Mouse (Mus musculus): Measurements from ENCODE around the gene Fkbp9.
A peak's percentile ranks its signal among the peaks of the same experiment; 100 is the strongest.

DNA sequence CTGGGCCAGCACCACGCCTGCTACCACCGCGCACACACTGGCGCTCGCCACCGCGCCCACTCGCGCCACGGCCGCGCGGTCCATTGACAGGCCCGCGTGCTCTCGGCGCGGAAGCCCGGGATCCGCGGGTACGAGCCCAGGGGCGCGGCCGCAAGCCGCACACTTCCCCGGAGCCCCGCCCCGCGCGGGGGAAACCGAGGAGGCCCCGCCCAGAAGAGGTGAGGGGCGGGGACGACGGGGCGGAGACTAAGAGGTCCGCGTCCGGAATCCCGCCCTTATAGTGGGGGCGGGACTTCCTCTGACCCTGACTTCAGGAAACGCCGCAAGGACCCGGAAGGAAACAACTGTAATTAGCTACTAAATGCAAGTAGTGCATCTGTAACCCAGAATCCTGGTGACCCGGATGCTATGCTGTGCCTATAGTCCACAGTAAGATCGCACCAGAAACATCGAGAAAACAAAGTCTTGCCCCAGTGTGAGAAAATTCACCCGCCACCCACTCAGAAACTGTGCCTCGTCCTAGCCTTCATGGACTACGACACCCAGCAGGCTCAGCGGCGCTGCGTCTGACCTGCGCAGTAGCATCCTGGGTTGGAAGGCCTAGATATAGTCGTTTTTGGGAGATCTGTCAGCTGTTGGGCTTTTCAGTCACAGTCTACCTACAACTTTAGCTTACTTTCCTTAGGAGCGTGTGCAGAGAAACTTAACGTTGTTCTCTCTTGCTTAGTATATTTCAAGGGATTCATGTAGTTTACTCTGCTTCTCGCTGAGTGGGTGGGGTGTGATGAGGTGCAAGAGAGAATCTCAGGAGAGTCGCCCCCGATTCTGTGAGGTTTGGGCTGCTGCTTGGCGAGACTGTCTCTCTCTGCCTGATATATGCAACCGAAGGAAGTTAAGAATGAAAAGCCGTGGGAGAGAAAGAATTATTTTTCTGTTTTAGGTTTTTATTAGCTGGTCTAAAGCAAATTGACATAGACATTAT is 92.2 kb downstream of the Fkbp9 start, which contains the start of the genes Nt5c3 and Vmn1r4:
- TF ChIP-seq POLR2A (IDR thresholded peaks at IDR 0.05; ENCODE audit: extremely low read depth, insufficient read depth, low read length) (peak; percentile 66), CTCF (IDR thresholded peaks at IDR 0.05; ENCODE audit: extremely low read depth, insufficient read depth, low read length) (no peak)
